Mouse (Mus musculus) adrenal gland, postnatal 25 days (tissue): ENCODE measurements around the gene Slit3. TPM values are rescaled to one million over a fixed set of nuclear protein-coding genes. Genes with fewer than 3 reads are reported as not detected.

Experiments used
- DNase-seq: peaks from one replicate; pipeline ENCODE4 v3.0.0; 2021; ENCODE audit warnings: mixed read lengths
- total RNA-seq: library from RNA; stranded (reverse); gene quantifications from 2 replicates; pipeline ENCODE4 v1.2.3, GENCODE M21; 2021

The Slit3 gene
- total RNA-seq, 1 experiment from 2014 or later = 40.6 TPM

DNA sequence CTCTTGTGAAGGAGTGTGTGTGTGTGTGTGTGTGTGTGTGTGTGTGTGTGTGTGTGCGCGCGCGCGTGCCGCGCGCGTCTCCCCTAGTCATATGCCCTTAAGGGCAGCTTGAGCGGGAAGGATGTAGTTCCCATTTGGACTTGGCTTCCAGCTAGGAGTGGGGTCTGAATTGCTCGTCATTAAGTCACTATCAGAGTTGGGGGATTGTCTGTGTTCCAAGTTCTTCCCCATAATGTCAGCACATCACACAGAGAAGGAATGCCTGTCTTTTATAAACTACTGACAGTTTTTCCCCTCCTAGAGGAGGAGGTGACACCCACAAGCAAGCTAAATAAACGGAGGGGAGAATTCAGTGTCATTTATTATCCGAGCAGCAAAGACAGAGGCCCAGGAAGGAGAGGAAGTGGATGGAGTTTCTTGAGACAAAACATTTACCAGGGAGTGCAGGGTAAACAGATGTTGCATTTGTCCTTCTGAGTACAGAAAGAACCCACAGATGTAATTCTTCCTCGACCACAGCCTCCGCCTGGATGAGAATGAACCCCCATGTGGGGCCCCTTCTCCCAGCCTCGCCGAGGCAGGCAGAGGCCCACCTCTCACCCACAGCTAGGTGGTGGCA lies 3.6 kb downstream of the Slit3 start:
- no peak for DNase-seq

- DNase-seq = no peak
Observed at GRCm38 (mm10) chr11:35125108-35125490, 4.1 kb downstream of the Slit3 start.

DNA sequence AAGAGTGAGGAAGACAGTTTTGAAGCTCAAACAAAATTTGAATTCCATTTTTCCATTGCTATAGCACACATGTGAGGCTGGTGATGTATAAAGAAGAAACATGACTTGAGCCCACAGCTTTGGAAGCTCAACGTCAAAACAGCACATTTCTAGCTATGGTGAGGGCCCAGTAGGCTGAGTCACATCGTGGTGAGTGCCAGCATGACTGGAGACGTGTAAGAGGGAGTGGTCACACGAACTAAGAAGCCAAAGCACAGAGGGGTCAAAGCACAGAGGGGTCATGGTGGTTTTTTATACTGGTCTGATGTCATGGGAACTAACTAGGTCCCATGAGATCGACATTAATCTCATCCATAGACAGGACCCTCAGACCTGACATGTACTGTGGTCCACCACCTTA lies 10.7 kb downstream of the Slit3 start:
- no peak for DNase-seq

DNA sequence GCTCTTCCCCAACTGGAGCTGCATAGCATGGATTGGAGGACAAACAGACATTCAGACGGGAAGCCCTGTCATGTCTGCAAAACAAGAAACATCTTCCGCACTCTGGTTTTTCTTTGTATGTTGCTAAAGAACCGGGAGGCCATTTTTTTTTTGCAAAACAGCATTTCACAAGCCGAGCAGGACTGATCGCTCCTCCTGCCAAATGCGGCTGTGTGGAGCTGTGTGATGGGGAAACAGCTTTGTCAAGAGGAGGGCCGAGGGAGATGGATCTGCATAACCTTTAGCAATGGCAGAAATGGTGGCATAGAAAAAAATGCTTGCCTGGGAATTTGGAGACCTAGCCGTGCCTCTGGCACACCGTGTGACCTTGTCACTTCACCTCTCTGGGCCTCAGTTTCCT lies 15.6 kb downstream of the Slit3 start:
- no peak for DNase-seq

GRCm38 (mm10) chr11:35140092-35140491 lies 19.1 kb downstream of the Slit3 start:
- DNase-seq = no peak

DNA sequence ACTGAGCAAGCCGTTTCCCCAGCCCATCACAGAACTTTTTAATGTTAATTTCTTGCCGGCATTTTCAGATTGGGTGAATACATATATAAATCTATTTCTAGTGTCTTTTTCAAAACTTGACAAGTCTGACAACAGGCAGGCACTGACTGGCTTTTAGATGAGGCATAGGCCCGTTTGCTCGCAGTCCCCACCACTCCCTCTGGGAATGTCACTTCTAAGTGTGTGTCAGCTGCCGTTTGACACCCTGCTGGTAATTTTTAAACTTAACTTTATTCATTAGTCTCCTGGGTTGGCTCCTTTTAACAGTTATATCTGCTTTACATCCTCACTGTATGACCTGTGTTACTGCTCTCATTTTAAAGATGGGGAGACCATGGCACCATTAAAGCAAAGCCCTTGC lies 21.2 kb downstream of the Slit3 start:
- DNase-seq = no peak

GRCm38 (mm10) chr11:35142698-35143360 lies 21.8 kb downstream of the Slit3 start:
- no peak for DNase-seq

GRCm38 (mm10) chr11:35147818-35148445 lies 26.9 kb downstream of the Slit3 start:
- DNase-seq = no peak

DNA sequence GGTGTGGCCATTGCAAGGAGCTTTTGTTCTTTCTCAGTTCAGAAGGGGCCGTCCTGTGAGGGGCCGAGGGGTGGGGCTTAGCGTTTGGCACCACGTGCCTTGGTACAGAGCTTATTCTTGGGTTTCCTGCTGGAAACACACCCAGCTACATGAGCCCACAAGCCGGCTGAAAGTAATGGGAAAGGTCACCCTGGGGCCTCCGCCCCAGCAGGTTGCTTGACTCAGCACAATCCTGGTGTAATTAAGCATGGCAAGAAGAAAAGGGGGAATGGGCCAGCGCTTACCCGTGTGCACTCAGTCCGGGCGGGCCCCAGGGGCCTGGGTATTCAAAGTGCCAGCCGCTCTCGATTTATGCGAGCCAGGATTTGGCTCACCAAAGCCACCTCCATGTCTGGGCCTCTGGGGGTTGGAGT lies 30.5 kb downstream of the Slit3 start:
- no peak for DNase-seq

DNA sequence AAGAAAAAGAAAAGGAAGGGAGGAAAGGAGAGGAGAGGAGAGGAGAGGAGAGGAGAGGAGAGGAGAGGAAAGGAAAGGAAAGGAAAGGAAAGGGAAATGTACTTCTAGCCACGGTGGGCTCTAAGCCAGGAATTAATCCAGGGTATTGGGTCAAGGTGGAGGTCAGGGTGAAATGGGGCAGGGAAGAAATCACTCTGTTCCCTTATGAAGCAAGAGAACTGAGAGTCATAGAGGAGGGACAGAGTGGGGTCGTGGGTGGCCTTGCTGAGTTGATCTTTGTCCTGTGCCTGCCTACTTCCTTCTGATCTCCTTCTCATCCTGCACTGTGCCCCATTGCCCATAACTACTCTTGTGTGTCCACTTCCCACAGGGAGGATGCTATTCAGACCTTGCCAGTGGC lies 31.9 kb downstream of the Slit3 start:
- DNase-seq = no peak

DNA sequence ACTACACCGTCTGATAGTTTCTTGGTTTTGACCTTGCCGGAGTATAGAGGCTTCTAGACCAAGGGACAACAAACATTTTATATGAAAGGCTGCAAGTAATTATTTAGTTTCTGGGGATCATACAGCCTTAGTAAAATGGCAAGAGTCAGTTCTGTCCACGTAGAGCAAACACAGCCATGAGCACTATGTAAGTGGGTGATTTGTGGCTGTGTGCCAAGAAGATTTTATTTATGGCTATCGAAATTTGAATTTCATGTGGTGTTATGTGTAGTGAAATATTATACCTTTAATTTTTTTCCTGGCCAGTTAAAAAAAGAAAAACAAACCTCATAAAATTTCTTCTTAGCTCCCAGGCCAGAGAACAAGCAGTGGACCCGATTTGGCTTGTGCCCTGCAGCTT lies 33.4 kb downstream of the Slit3 start:
- no peak for DNase-seq

DNA sequence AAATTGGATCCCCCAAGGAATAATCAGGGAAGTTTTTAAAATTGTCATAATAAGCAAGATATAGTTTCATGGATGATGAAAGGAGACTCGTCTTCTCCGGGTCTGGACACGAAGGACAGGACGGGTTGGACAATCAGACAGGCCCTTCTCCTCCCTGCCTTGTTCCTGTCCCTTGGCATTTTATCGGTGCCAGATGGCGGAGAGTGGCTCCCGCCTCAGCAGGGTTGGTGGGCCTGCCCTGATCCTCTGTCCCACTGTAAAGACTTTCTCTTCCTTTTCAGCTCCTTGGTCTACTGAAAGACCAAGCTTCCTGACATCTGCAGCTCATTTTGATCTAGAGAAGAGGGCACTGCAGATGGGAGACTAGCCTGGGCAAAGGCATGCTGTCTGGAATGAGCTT lies 34.3 kb downstream of the Slit3 start:
- no peak for DNase-seq

- no peak for DNase-seq
Observed at GRCm38 (mm10) chr11:35156676-35157075, 35.7 kb downstream of the Slit3 start.

GRCm38 (mm10) chr11:35160682-35161211 lies 39.7 kb downstream of the Slit3 start:
- no peak for DNase-seq

DNA sequence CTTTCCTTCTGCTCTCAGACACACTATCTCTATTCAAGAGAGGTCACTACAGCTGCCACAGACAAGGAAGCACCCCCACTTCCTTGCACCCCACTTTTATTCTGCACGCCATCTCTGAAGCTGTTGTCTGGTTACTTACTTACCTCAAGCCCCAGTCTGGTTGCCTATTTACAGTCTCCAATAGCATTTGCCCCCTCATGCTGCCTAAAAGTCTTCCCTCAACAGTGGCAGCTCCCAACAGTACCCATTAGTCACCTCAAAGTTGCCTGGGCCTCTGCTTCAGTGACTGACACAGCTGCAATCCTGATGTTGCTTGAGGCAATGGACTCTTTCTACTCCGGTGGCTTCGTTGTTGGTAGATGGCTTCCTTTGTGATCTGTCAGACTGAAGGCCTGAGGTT lies 42.4 kb downstream of the Slit3 start:
- no peak for DNase-seq

GRCm38 (mm10) chr11:35167176-35167575 lies 46.2 kb downstream of the Slit3 start:
- no peak for DNase-seq

GRCm38 (mm10) chr11:35171505-35171904 lies 50.5 kb downstream of the Slit3 start:
- DNase-seq = no peak

GRCm38 (mm10) chr11:35177564-35177963 lies 56.5 kb downstream of the Slit3 start:
- DNase-seq = no peak

DNA sequence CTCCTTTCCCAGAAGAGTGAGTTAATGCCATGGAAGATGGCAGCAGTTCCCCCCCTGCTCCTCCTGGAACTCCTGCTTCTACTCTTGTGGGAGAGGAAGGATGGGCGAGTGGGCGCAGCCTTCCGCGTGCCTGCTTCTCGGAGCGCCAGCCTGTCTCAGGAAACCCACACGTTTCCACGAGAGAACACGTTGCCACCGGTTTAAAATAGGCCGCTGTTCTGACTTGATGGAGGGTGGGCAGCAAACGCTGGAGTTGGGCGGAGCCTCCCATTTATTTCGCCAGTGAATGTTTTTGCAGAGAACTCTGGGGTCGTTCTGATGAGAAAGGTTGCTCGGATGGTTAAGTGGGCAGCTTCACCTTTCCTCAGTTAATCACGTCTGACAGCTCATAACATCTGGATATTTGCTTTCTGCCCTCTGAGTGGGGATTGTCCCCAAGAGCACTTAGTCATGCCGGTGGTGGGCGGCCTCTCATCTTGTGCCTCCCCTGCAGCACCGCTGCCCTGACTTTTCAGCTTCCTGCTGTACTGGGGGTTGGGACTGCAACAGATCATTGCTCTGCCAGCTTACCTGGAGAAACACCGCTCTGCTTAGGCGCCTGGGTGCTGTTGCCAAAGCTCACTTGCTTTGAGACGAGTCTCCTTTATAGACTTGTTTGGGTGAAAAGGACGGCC lies 57.3 kb downstream of the Slit3 start:
- peak; percentile 29 for DNase-seq

GRCm38 (mm10) chr11:35179305-35179704 lies 58.3 kb downstream of the Slit3 start:
- no peak for DNase-seq

- DNase-seq = no peak
Observed at GRCm38 (mm10) chr11:35182887-35183286, 61.9 kb downstream of the Slit3 start.

DNA sequence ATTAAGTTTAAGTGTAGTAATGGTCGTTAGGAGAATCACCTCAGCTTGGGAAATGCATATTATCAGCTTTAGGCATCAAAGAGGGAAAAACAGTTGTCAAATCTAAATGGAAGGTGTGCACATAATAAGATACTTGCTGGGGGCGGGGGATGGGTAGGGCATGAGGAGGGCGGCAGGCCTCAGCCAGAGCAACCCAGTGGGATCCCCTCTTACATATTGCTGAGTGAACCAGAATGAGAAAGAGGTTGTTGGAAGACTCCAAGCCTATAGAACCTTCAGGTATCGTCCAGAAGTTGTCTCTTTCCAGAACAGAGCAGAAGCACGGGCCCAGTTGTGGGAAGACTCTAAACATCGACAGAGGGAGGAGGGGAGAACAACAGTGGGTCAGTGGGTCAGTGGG lies 73.8 kb downstream of the Slit3 start:
- DNase-seq = no peak

GRCm38 (mm10) chr11:35196777-35197176 lies 75.8 kb downstream of the Slit3 start:
- no peak for DNase-seq
